Mouse (Mus musculus) c-Kit-positive CD71-positive TER-119-positive erythroid progenitor cells, embryonic 14.5 days (primary cell): ENCODE measurements at regions not wholly inside any gene's neighbourhood (a gene's known extent, or its start where the extent isn't known, plus 50 kb on each side); places are given as distances from the start of the nearest gene placed in this dataset.
A peak's percentile ranks its signal among the peaks of the same experiment; 100 is the strongest.

Experiments used
- DNase-seq: peaks from one replicate; pipeline ENCODE4 v3.0.0-alpha.2; 2013; ENCODE audit warnings: low spot score

DNA sequence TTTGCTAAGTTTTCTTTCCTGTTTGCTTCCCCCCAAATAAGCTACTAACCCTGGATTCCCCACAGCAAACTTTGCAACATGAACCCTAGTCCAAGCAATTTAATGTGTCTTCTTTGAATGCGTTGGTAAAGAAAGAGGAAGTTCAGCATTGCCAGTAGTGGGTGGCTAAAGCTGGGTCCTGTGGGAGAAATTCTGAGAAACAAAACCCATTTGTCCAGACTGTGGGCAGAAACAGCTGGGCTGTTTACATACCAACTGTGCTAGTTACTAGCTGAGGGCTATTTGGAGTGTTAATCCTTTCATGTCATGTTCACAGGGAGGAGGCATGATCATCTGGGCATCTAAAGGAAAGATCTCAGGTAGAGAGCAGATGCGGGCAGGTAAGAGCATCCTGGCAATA lies 51.8 kb upstream of the 1190002N15Rik start:
- DNase-seq, result no peak

DNA sequence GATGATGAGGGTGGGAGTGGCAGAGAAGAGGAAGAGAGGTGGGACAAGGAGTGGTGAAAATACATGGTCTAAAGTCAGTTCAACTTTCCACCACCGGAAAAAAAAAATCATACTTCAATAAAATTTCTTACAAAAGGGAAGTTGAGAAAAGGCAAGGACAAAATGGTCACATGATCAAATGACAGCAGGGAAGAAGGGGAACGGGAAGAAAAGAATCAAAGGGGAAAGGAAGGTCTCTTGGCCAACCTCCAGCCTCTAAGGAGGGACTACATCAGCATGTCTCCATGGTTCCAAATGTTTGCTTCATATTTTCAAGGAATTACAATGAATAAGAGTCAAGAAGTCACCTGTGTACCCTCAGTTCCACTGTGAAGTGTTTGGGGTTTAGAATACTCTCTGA lies 64.7 kb upstream of the Slc9a9 start:
- DNase-seq, result no peak

DNA sequence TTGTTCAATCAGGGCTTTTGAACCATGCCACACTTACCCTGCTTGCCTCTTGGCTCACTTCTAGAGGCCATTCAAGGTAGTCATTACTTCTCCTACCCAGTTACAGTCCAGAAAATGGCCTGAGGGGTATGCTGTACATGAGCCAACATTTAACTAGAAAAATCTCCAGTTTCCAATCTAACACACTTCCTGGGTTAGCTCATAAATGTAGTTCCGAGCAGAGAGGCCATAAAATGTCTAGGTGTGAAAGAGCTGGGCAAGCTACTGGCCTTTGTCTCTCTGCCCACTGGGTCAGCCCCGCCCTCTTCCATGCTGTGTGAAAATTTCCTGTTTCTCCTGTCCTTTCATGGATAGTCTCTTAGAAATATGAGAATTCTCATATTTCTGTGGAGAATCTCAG lies 63.3 kb upstream of the Slc9a9 start:
- DNase-seq, result no peak

DNA sequence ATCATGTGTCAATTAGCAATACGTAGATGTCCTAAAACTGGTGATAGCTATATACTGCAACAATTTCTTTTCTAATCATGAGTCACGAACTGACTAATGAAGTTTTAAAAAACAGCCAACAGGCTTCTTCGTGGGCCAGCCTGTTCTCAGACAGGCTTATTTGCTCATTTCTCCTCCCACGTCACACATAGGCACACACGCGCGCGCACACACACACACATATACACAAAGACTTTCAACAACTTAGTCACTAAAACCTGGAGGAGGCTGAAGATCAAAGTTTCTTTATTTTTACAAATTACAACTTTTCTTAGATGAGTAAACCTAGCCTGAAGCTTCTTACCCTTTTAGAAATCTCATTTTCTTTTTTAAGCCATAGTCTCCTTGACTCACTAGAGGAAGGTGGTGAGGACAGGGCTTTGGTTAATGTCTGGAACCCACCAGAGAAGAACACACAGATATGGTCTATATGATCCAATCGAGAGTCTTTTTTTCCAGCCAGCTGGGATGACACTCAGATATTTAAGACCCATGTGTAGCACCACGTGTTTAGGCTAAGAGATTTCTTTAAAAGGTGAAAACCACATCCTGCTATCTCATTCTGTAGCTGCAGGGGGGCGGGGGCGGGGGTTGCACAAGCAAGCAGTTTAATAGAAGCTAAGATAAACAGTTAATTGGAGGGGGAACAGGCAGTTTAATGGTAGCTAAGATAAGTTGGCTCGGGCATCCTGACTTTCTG lies 62.5 kb upstream of the Slc9a9 start:
- no peak for DNase-seq

GRCm38 (mm10) chr9:94607750-94608106 lies 62.0 kb upstream of the Slc9a9 start:
- no peak for DNase-seq

GRCm38 (mm10) chr9:94610101-94610500 lies 59.6 kb upstream of the Slc9a9 start:
- DNase-seq, result no peak

- no peak for DNase-seq
Measured at GRCm38 (mm10) chr9:94610600-94611337, 58.9 kb upstream of the Slc9a9 start.

DNA sequence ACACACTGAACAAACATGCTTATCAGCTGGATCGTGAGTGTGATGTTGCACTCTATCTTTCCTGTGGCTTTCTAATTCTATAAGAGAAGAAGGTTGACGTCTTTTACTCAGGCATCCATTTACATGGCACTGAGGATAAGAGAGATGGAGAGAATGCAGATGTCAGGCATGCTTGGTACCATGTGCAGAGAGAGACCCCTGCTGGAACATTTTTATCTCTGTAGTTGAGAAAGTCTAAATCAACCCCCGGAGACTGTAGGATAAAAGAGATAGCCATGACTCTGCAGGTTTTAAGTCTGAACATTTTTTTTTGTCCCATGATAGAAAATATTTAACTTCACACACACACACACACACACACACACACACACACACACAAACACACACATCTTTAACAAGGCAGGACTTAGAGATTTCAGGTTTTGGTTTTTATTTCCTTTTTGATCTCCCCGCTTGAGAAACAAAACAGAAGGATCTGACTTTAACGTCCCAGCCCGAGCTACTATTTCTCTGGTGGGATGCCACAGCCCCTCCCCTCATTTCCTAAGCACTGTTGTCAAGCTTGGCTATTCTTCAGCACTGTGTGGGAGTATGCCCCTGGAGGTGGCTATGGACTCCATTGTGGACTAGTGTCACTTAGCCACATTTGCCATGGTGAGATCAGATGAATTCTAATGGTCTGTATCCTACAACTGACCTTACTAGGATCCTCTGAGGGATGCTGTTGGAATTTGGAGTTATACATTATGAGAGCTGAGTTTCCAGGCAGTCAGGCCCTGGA lies 55.6 kb upstream of the Slc9a9 start:
- DNase-seq, result peak; percentile 45

DNA sequence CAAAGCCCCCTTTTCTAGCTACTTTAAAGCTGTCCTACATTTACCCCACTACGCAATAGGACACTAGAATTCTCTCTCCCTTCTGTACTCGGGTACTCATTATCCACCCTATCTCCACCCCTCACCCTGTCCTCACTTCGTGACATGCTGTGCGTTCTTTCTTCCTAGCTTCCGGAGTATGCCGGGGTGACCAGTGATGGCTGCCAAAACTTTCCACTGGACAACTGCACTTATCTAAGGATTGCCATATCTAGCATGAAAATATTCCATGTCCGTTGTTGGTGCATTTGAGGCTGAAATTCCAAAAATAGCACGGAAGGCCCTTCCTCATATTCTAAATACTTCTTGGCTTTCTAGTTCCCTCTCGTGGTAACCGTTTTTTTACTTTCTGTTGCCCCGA lies 54.5 kb upstream of the Slc9a9 start:
- DNase-seq, result no peak

DNA sequence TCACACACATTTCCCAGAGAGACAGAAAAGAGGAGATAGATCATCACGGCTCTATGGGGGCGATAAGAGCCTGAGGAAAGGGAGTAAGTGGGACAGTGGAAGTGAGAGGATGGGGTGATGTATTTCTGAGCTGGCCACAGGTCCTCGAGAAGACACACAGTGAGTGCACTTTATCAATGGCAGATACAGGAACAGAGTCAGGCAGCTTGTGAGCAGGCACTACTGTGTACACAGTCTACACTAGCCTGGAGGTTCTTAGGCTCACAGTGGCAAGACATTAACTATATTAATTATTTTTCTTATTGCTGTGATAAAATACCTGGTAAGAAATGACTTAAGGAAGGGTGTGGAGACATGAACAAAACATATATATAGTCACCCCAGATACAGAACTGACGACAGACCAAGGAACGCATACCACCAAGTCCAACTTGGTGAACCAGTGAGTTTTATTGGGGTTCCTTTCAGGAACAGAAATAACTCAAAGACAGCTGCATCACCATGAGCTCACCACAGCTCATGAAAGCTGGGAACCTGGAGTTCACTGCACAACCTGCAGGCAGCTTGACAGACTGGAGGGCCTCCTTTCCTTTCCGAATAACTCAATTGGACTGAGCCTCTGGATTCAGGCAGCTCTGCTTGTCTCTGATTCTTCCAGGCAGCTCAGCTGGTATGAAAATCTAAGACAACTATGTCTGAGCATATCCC lies 51.5 kb upstream of the Slc9a9 start:
- DNase-seq, result no peak
